Mouse (Mus musculus) gastrocnemius, adult 8-10 months (tissue): ENCODE measurements around the gene Mboat7. TPM values are rescaled to one million over a fixed set of nuclear protein-coding genes. Genes with fewer than 3 reads are reported as not detected.

ENCODE experiments used
- DNase-seq, 2 experiments: peaks; one replicate each; pipeline ENCODE4 v3.0.0; 2022; ENCODE audit warnings: low spot score in 2 of 2
- total RNA-seq, 4 experiments: library from RNA; stranded (reverse); gene quantifications; 2 replicates each; pipeline ENCODE4 v1.2.4; 2022

The Mboat7 gene
- total RNA-seq, 4 experiments from 2014 or later: 6.7 to 10.3 (median 8.2) TPM

GRCm38 (mm10) chr7:3693809-3694075 lies 419 bp upstream of the Mboat7 start:
- no peak for DNase-seq

GRCm38 (mm10) chr7:3692382-3692986 lies 839 bp downstream of the Mboat7 start, which contains the start of gene Tsen34:
Gene Tsen34 (plus strand): TSS chr7:3692863.
- no peak for DNase-seq

GRCm38 (mm10) chr7:3691919-3692318 lies 1.4 kb downstream of the Mboat7 start:
- no peak for DNase-seq

GRCm38 (mm10) chr7:3685400-3686187 lies 7.7 kb downstream of the Mboat7 start:
- DNase-seq: no peak

- no peak for DNase-seq
Observed at GRCm38 (mm10) chr7:3684698-3685097, 8.6 kb downstream of the Mboat7 start.

- DNase-seq: no peak
Observed at GRCm38 (mm10) chr7:3683908-3684550, 9.3 kb downstream of the Mboat7 start.

GRCm38 (mm10) chr7:3677342-3677741 lies 16.0 kb downstream of the Mboat7 start, which contains the start of gene Tmc4:
Gene Tmc4 (minus strand): TSS chr7:3677553.
- no peak for DNase-seq

GRCm38 (mm10) chr7:3676371-3676770 lies 17.0 kb downstream of the Mboat7 start:
- DNase-seq: no peak

GRCm38 (mm10) chr7:3675228-3675548 lies 18.1 kb downstream of the Mboat7 start:
- no peak for DNase-seq

- peak; percentile 35 to 62 for DNase-seq
Observed at GRCm38 (mm10) chr7:3674507-3675227, 18.7 kb downstream of the Mboat7 start.

GRCm38 (mm10) chr7:3666921-3667391 lies 26.4 kb downstream of the Mboat7 start:
- DNase-seq: no peak

- DNase-seq: peak; percentile 95
Observed at GRCm38 (mm10) chr7:3665215-3666114, 27.9 kb downstream of the Mboat7 start, which contains the start of gene Leng1. Gene Leng1 (minus strand): TSS chr7:3665840.

GRCm38 (mm10) chr7:3664524-3665214 lies 28.7 kb downstream of the Mboat7 start:
- DNase-seq: no peak

- no peak for DNase-seq
Observed at GRCm38 (mm10) chr7:3658578-3658977, 34.7 kb downstream of the Mboat7 start.

- DNase-seq: no peak
Observed at GRCm38 (mm10) chr7:3656966-3657365, 36.4 kb downstream of the Mboat7 start.

GRCm38 (mm10) chr7:3646641-3647040 lies 46.7 kb downstream of the Mboat7 start:
- DNase-seq: no peak

- no peak for DNase-seq
Observed at GRCm38 (mm10) chr7:3646188-3646587, 47.1 kb downstream of the Mboat7 start.

GRCm38 (mm10) chr7:3645488-3646025 lies 47.8 kb downstream of the Mboat7 start:
- no peak for DNase-seq

GRCm38 (mm10) chr7:3644672-3645487 lies 48.4 kb downstream of the Mboat7 start, which contains the start of gene Cnot3:
Gene Cnot3 (plus strand): TSS chr7:3645268.
- peak; percentile 97 to 99 for DNase-seq
